ENCODE assay signal across 8 mouse cellular contexts in genomic region chr13:95618309-95618712, GRCm38 (mm10). TPM values are rescaled to one million over a fixed set of nuclear protein-coding genes. Genes with fewer than 3 reads are reported as not detected.
DNase-seq lines count a peak whose midpoint lies in the region; ATAC-seq and TF ChIP-seq lines count a peak whose summit lies in the region.

Gene F2r (minus strand): TSS chr13:95618487.

- peak; percentile 41 for DNase-seq in layer of hippocampus, adult 11-12 months (ENCODE audit: low spot score)
- no peak for DNase-seq in layer of hippocampus, adult 9-10 months (ENCODE audit: low spot score)
- DNase-seq in heart, adult 18-20 months, result peak; percentile 88 to 91
- peak; percentile 84 for DNase-seq in kidney, adult 18-20 months
- DNase-seq in limb, embryonic 14.5 days (ENCODE audit: low spot score), result peak; percentile 88
- DNase-seq in spleen, adult 18-20 months, result peak; percentile 54 to 69

- ATAC-seq in embryonic facial prominence, embryonic 12.5 days (ENCODE audit: insufficient number of reproducible peaks, insufficient read depth, low FRiP score, low TSS enrichment), result peak; percentile 89
- peak; percentile 94 for ATAC-seq in limb, embryonic 14.5 days (ENCODE audit: low FRiP score, low read depth)
- peak; percentile 88 for ATAC-seq in midbrain, embryonic 15.5 days (replicated peaks)

- H3K4me3 ChIP-seq in embryonic facial prominence, embryonic 12.5 days, result peak within 1 kb of the TSS; percentile 81
- H3K4me3 ChIP-seq in limb, embryonic 14.5 days (replicated peaks; ENCODE audit: low read length), result peak within 1 kb of the TSS; percentile 82
- peak within 1 kb of the TSS; percentile 67 for H3K4me3 ChIP-seq in midbrain, embryonic 15.5 days

- WGBS in embryonic facial prominence, embryonic 12.5 days, result 0% methylated on average over 42 of the region's 42 CpGs
- under 1% methylated on average over 32 of the region's 42 CpGs for WGBS in limb, embryonic 14.5 days
- WGBS in midbrain, embryonic 15.5 days, result under 1% methylated on average over 39 of the region's 42 CpGs

- no peaks in the 10 kb centered on the region for H3K27me3 ChIP-seq in embryonic facial prominence, embryonic 12.5 days
- H3K27me3 ChIP-seq in limb, embryonic 14.5 days (ENCODE audit: control insufficient read depth, insufficient read depth, low read length), result no peaks in the 10 kb centered on the region
- no peaks in the 10 kb centered on the region for H3K27me3 ChIP-seq in midbrain, embryonic 15.5 days (replicated peaks)

- H3K4me2 ChIP-seq in embryonic facial prominence, embryonic 12.5 days (replicated peaks), result peak within 1 kb of the TSS; percentile 70
- H3K4me2 ChIP-seq in limb, embryonic 14.5 days (replicated peaks; ENCODE audit: low read depth, low read length, severe bottlenecking), result peak within 1 kb of the TSS; percentile 74
- H3K4me2 ChIP-seq in midbrain, embryonic 15.5 days, result peak within 1 kb of the TSS; percentile 78

- H3K9me3 ChIP-seq in embryonic facial prominence, embryonic 12.5 days, result no peaks in the 10 kb centered on the region
- H3K9me3 ChIP-seq in limb, embryonic 14.5 days (ENCODE audit: control insufficient read depth, low read length), result no peaks in the 10 kb centered on the region
- H3K9me3 ChIP-seq in midbrain, embryonic 15.5 days, result no peaks in the 10 kb centered on the region

- peak within 1 kb of the TSS; percentile 91 for H3K9ac ChIP-seq in embryonic facial prominence, embryonic 12.5 days
- H3K9ac ChIP-seq in limb, embryonic 14.5 days (ENCODE audit: low read depth, low read length, severe bottlenecking), result peak within 1 kb of the TSS; percentile 87
- H3K9ac ChIP-seq in midbrain, embryonic 15.5 days, result peak within 1 kb of the TSS; percentile 66

- peaks cover 23% of the 10 kb centered on the region for H3K4me1 ChIP-seq in embryonic facial prominence, embryonic 12.5 days
- peaks cover 21% of the 10 kb centered on the region for H3K4me1 ChIP-seq in limb, embryonic 14.5 days (ENCODE audit: control insufficient read depth, insufficient read depth, low read length)
- H3K4me1 ChIP-seq in midbrain, embryonic 15.5 days, result peaks cover 24% of the 10 kb centered on the region

- H3K27ac ChIP-seq in embryonic facial prominence, embryonic 12.5 days, result peak within 1 kb of the TSS; percentile 85
- peak within 1 kb of the TSS; percentile 71 for H3K27ac ChIP-seq in limb, embryonic 14.5 days (replicated peaks; ENCODE audit: low read depth, low read length)
- peak within 1 kb of the TSS; percentile 64 for H3K27ac ChIP-seq in midbrain, embryonic 15.5 days

- peaks cover 6% of the 10 kb centered on the region for H3K36me3 ChIP-seq in embryonic facial prominence, embryonic 12.5 days
- H3K36me3 ChIP-seq in limb, embryonic 14.5 days (ENCODE audit: control insufficient read depth, insufficient read depth, low read length), result no peaks in the 10 kb centered on the region
- H3K36me3 ChIP-seq in midbrain, embryonic 15.5 days (replicated peaks), result no peaks in the 10 kb centered on the region

- 0 out of 2 replicates have a peak, but pooled peaks have one; percentile 74 for TF ChIP-seq POLR2A in limb, embryonic 14.5 days (IDR thresholded peaks at IDR 0.05; ENCODE audit: borderline replicate concordance, extremely low read depth, insufficient read depth, insufficient read length)

RNA-seq across cellular contexts. Expression of gene F2r, which starts in this region (rescaled TPM):
- polyA plus RNA-seq in embryonic facial prominence, embryonic 12.5 days (2016; fragmentation: Nextera tagmentation; extraction: Ambion mirVana), result 104 and 108 TPM in 2 replicates
- 10 to 100 TPM; 20.6 to 22.6 TPM for total RNA-seq in heart, adult 18-20 months (2021)
- polyA plus RNA-seq in limb, embryonic 14.5 days (2012; rRNA removed), result 38.5 and 48.0 TPM in 2 replicates
- polyA plus RNA-seq in limb, embryonic 14.5 days (2014; fragmentation: Nextera tagmentation; extraction: Ambion mirVana), result 77.2 and 84.0 TPM in 2 replicates
- 59.5 and 60.9 TPM in 2 replicates for polyA plus RNA-seq in midbrain, embryonic 15.5 days (2015; fragmentation: Nextera tagmentation; extraction: Ambion mirVana)
